Mouse (Mus musculus) testis, adult 2 months (tissue): Measurements from ENCODE around the gene Npnt.

ENCODE experiments used
- CTCF ChIP-seq: fragments of 200-500 bp; IDR thresholded peaks from 2 replicates; pipeline ENCODE4 v1.5.1; 2012; ENCODE audit warnings: low read depth, mild to moderate bottlenecking, inconsistent platforms, low read length, moderate library complexity; ENCODE audit not compliant: control insufficient read depth, insufficient read depth, insufficient replicate concordance
- POLR2A ChIP-seq: fragments of 200-500 bp; IDR thresholded peaks from 2 replicates; pipeline ENCODE4 v1.6.1; 2012; ENCODE audit warnings: low read depth, mild to moderate bottlenecking, inconsistent platforms, low read length, moderate library complexity; ENCODE audit not compliant: control insufficient read depth

GRCm38 (mm10) chr3:132838656-132839417, 111.3 kb downstream of the Npnt start:
- no peak for TF ChIP-seq CTCF
- no peak for TF ChIP-seq POLR2A
